33 mouse cellular contexts compared by ENCODE assay signal in genomic region chr7:25904489-25904888, GRCm38 (mm10). TPM values are rescaled to one million over a fixed set of nuclear protein-coding genes. Genes with fewer than 3 reads are reported as not detected.
"Had no signal": no experiment of that assay in that cellular context is flagged by ENCODE, and none has a peak within 500 bp of the region (broad histone marks: within the 10 kb centered on the region; RNA-seq: fewer than 3 reads in every experiment).

No protein-coding gene starts in this region.

- DNase-seq: liver, embryonic 13.5 days; midbrain, embryonic 14.5 days had no signal

- H3K27me3 ChIP-seq: limb, embryonic 12.5 days; limb, embryonic 13.5 days; limb, embryonic 15.5 days; liver, embryonic 12.5 days; liver, embryonic 13.5 days; liver, embryonic 15.5 days; lung, embryonic 15.5 days; midbrain, embryonic 12.5 days; midbrain, embryonic 13.5 days; midbrain, embryonic 15.5 days; neural tube, embryonic 12.5 days had no signal

- H3K4me2 ChIP-seq: limb, embryonic 12.5 days; limb, embryonic 13.5 days; limb, embryonic 15.5 days; liver, embryonic 11.5 days; liver, embryonic 12.5 days; liver, embryonic 13.5 days; liver, embryonic 15.5 days; lung, embryonic 14.5 days; lung, embryonic 15.5 days; midbrain, embryonic 11.5 days; midbrain, embryonic 12.5 days; midbrain, embryonic 13.5 days; midbrain, embryonic 15.5 days; neural tube, embryonic 12.5 days had no signal

- H3K4me1 ChIP-seq: limb, embryonic 10.5 days; limb, embryonic 12.5 days; limb, embryonic 13.5 days; limb, embryonic 15.5 days; liver, embryonic 12.5 days; liver, embryonic 13.5 days; liver, embryonic 15.5 days; midbrain, embryonic 10.5 days; midbrain, embryonic 12.5 days; midbrain, embryonic 13.5 days; midbrain, embryonic 15.5 days; neural tube, embryonic 12.5 days had no signal

- H3K27ac ChIP-seq: left cerebral cortex, adult 2 months; limb, embryonic 10.5 days; limb, embryonic 12.5 days; limb, embryonic 13.5 days; limb, embryonic 15.5 days; liver, embryonic 12.5 days; liver, embryonic 13.5 days; liver, embryonic 14.5 days; liver, embryonic 15.5 days; lung, embryonic 15.5 days; macrophage; midbrain, embryonic 10.5 days; midbrain, embryonic 12.5 days; midbrain, embryonic 13.5 days; midbrain, embryonic 15.5 days; neural tube, embryonic 12.5 days had no signal

- H3K36me3 ChIP-seq: limb, embryonic 10.5 days; limb, embryonic 12.5 days; limb, embryonic 13.5 days; limb, embryonic 15.5 days; liver, embryonic 12.5 days; liver, embryonic 13.5 days; liver, embryonic 15.5 days; lung, embryonic 15.5 days; midbrain, embryonic 10.5 days; midbrain, embryonic 12.5 days; midbrain, embryonic 13.5 days; midbrain, embryonic 15.5 days; neural tube, embryonic 12.5 days had no signal

- H3K4me3 ChIP-seq: left cerebral cortex, adult 2 months; limb, embryonic 10.5 days; limb, embryonic 12.5 days; limb, embryonic 13.5 days; limb, embryonic 15.5 days; liver, embryonic 12.5 days; liver, embryonic 13.5 days; liver, embryonic 15.5 days; lung, embryonic 15.5 days; megakaryocyte, embryonic 14.5 days; midbrain, embryonic 10.5 days; midbrain, embryonic 12.5 days; midbrain, embryonic 13.5 days; midbrain, embryonic 15.5 days; myocyte; neural tube, embryonic 12.5 days had no signal

- ATAC-seq: liver, embryonic 12.5 days; midbrain, embryonic 13.5 days; midbrain, embryonic 15.5 days; midbrain, embryonic 16.5 days had no signal

- H3K9ac ChIP-seq: limb, embryonic 12.5 days; limb, embryonic 13.5 days; limb, embryonic 15.5 days; liver, embryonic 12.5 days; liver, embryonic 13.5 days; liver, embryonic 14.5 days; liver, embryonic 15.5 days; liver, postnatal 0 days; lung, embryonic 14.5 days; lung, embryonic 15.5 days; midbrain, embryonic 12.5 days; midbrain, embryonic 13.5 days; midbrain, embryonic 15.5 days; neural tube, embryonic 12.5 days had no signal

- H3K9me3 ChIP-seq: limb, embryonic 10.5 days; limb, embryonic 12.5 days; limb, embryonic 15.5 days; liver, embryonic 12.5 days; liver, embryonic 13.5 days; liver, embryonic 15.5 days; lung, embryonic 15.5 days; megakaryocyte, embryonic 14.5 days; midbrain, embryonic 15.5 days had no signal

RNA-seq across cellular contexts. Expression of gene Cyp2b10, which starts 7.1 kb away (rescaled TPM):
- total RNA-seq: left cerebral cortex, postnatal 10 days; left cerebral cortex, postnatal 4 days; megakaryocyte progenitor cell, adult 5-6 weeks; megakaryocyte-erythroid progenitor cell, adult 5-6 weeks; midbrain, postnatal 0 days; monocyte, adult 5-6 weeks had no signal
- polyA plus RNA-seq: limb, embryonic 10.5 days; limb, embryonic 11.5 days; limb, embryonic 12.5 days; limb, embryonic 13.5 days; limb, embryonic 14.5 days; limb, embryonic 15.5 days; liver, embryonic 11.5 days; lung, embryonic 14.5 days; macrophage; midbrain, embryonic 10.5 days; midbrain, embryonic 11.5 days; midbrain, embryonic 12.5 days; midbrain, embryonic 13.5 days; midbrain, embryonic 14.5 days; midbrain, embryonic 15.5 days; midbrain, embryonic 16.5 days; midbrain, postnatal 0 days; neural tube, embryonic 11.5 days; neural tube, embryonic 12.5 days had no signal
